Mouse (Mus musculus): ENCODE data around the gene Egr4. TPM values are rescaled to one million over a fixed set of nuclear protein-coding genes. Genes with fewer than 3 reads are reported as not detected.

The Egr4 gene
- polyA plus RNA-seq, 1 experiment from 2014 or later: not detected

DNA sequence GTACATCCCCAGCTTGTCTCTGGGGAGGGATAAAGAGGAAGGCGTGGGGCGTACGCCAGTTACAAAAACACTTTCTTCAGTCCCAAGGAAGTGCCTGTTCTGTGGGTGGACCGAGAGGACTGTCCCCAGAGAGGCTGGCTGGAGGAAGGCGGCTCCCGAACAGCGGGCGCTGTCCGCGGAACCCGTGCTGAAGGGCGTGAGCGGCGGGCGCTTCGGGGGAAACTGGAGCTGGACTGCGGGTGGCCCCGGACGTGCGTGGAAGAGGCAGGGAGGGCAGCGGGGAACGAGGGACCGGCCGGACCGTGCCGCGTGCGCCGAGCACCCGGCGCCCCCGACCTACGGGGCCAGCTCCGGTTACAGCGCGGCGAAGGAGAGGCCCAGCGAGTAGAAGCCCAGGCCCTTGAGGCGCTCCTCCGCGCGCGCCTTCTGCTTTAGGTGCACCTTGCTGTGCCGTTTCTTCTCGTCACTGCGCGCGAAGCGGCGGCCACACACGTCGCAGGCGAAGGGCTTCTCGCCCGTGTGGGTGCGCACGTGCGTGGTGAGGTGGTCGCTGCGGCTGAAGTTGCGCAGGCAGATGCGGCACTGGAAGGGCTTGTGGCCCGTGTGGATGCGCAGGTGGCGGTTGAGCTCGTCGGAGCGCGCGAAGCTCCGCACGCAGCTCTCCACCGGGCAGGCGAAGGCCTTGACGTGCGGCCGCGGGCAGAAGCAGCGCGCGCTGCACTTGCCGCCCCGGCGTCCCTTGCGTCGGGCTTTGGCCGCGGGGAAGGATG is 1.9 kb downstream of the Egr4 start:
- peak; percentile 46 for ATAC-seq (replicated peaks; ENCODE audit: low FRiP score)
- H3K4me1 ChIP-seq: peaks cover 28% of the 10 kb centered on the region
- no peaks in the 10 kb centered on the region for H3K9me3 ChIP-seq (replicated peaks)
- peak overlapping the region; percentile 46 for H3K4me3 ChIP-seq (replicated peaks)
- H3K27ac ChIP-seq: no peak overlapping the region
- under 1% methylated on average over 83 of the region's 88 CpGs for WGBS
- H3K27me3 ChIP-seq: peaks cover 91% of the 10 kb centered on the region
- H3K36me3 ChIP-seq: no peaks in the 10 kb centered on the region
- H3K9ac ChIP-seq: no peak overlapping the region
- H3K4me2 ChIP-seq: peak overlapping the region; percentile 81

GRCm38 (mm10) chr6:85510476-85510875 is 2.9 kb downstream of the Egr4 start:
- no peak overlapping the region for H3K9ac ChIP-seq
- H3K9me3 ChIP-seq (replicated peaks): no peaks in the 10 kb centered on the region
- WGBS: 2% methylated on average over 6 of the region's 6 CpGs
- no peak overlapping the region for H3K27ac ChIP-seq
- H3K4me1 ChIP-seq: peaks cover 28% of the 10 kb centered on the region
- no peak overlapping the region for H3K4me3 ChIP-seq (replicated peaks)
- no peaks in the 10 kb centered on the region for H3K36me3 ChIP-seq
- no peak for ATAC-seq (replicated peaks; ENCODE audit: low FRiP score)
- no peak overlapping the region for H3K4me2 ChIP-seq
- peaks cover 91% of the 10 kb centered on the region for H3K27me3 ChIP-seq

DNA sequence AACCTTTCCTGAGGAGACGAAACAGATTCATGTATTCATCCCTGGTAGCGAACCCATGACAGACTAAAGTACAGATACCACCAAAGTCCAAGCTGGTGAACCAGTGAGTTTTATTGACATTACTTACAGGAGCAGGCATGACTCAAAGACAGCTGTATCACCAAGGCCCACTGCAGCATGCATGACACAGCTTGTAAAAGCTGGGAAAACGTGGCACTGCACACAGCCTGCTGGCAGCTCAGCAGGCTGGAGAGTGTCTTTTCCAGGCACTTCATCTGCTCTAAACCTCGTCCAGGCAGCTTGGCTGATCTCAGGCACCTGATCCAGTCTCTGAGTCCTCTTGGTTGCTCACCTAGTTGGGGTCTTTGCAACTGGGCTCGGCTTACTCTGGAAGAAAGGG is 4.8 kb downstream of the Egr4 start:
- 53% methylated on average over 5 of the region's 5 CpGs for WGBS
- ATAC-seq (replicated peaks; ENCODE audit: low FRiP score): no peak
- H3K9me3 ChIP-seq (replicated peaks): no peaks in the 10 kb centered on the region
- H3K27ac ChIP-seq: no peak overlapping the region
- no peaks in the 10 kb centered on the region for H3K36me3 ChIP-seq
- H3K9ac ChIP-seq: no peak overlapping the region
- no peak overlapping the region for H3K4me2 ChIP-seq
- H3K27me3 ChIP-seq: peaks cover 91% of the 10 kb centered on the region
- H3K4me1 ChIP-seq: peaks cover 26% of the 10 kb centered on the region
- H3K4me3 ChIP-seq (replicated peaks): no peak overlapping the region

- WGBS: 85% methylated on average over 2 of the region's 2 CpGs
- H3K36me3 ChIP-seq: no peaks in the 10 kb centered on the region
- H3K4me2 ChIP-seq: no peak overlapping the region
- H3K9me3 ChIP-seq (replicated peaks): no peaks in the 10 kb centered on the region
- no peak for ATAC-seq (replicated peaks; ENCODE audit: low FRiP score)
- no peak overlapping the region for H3K9ac ChIP-seq
- H3K4me3 ChIP-seq (replicated peaks): no peak overlapping the region
- H3K4me1 ChIP-seq: peaks cover 16% of the 10 kb centered on the region
- peaks cover 88% of the 10 kb centered on the region for H3K27me3 ChIP-seq
- H3K27ac ChIP-seq: no peak overlapping the region
Measured at GRCm38 (mm10) chr6:85504908-85505307, 8.5 kb downstream of the Egr4 start.

DNA sequence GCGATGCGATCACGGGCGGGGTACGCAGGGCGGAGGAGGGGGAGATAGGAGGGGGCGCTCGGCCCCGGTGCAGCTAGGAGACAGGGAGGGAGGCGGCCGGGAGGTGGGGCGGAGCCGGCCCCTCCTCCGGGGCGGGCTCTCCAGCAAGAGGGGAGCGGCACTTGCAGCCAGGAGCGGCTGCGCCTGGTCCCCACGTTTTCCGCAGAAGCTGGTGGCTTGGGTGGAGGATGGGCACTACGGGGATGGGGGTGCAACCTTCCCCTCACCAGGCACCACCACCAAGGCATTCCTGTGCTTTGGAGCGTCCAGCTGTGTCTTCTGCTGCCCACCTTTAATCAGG is 10.5 kb downstream of the Egr4 start, which contains the start of gene Fbxo41:
Gene Fbxo41, minus strand, starts transcription at position 84 of the 340 bp plus-strand sequence.
- WGBS: under 1% methylated on average over 20 of the region's 22 CpGs
- peaks cover 16% of the 10 kb centered on the region for H3K4me1 ChIP-seq
- H3K9me3 ChIP-seq (replicated peaks): no peaks in the 10 kb centered on the region
- peak; percentile 76 for ATAC-seq (replicated peaks; ENCODE audit: low FRiP score)
- H3K27ac ChIP-seq: no peak within 1 kb of the TSS
- no peaks in the 10 kb centered on the region for H3K36me3 ChIP-seq
- peaks cover 68% of the 10 kb centered on the region for H3K27me3 ChIP-seq
- H3K4me2 ChIP-seq: peak within 1 kb of the TSS; percentile 94
- peak within 1 kb of the TSS; percentile 70 for H3K4me3 ChIP-seq (replicated peaks)
- peak within 1 kb of the TSS; percentile 53 for H3K9ac ChIP-seq

GRCm38 (mm10) chr6:85502103-85502910 is 11.1 kb downstream of the Egr4 start:
- H3K36me3 ChIP-seq: no peaks in the 10 kb centered on the region
- peaks cover 65% of the 10 kb centered on the region for H3K27me3 ChIP-seq
- peaks cover 16% of the 10 kb centered on the region for H3K4me1 ChIP-seq
- peak overlapping the region; percentile 53 for H3K9ac ChIP-seq
- under 1% methylated on average over 37 of the region's 37 CpGs for WGBS
- H3K4me2 ChIP-seq: peak overlapping the region; percentile 94
- H3K27ac ChIP-seq: no peak overlapping the region
- H3K4me3 ChIP-seq (replicated peaks): peak overlapping the region; percentile 70
- no peaks in the 10 kb centered on the region for H3K9me3 ChIP-seq (replicated peaks)
- ATAC-seq (replicated peaks; ENCODE audit: low FRiP score): peak; percentile 65

DNA sequence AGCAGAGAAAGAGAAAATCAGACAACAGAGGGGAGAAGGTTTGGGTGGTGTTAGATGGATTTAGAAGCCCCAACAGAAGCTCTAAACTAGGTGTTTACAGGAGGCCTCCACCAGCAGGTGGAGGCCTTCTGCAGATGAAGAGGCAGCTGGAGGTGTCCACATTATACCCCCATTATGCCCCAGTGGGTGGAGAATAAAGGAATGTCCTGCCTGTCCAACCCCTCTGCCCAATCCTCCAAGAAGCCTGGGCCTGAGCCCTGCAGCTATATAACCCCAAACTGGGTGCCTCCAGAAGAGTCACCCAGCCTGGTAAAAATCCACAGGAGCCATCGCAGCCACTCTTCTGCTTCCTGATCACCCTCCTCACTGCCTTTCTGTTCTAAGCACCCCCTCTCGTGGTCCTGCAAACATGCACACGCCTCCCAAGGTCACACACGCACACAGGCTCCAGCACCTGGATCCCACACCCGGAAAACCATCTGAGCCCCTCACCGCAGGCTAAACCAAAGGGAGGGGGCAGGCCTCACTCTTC is 11.8 kb downstream of the Egr4 start:
- Histone ChIP-seq H3K36me3 (no peaks in the 10 kb centered on the region), H3K4me1 (peaks cover 16% of the 10 kb centered on the region), H3K9ac (no peak overlapping the region), H3K4me2 (peak overlapping the region; percentile 94), H3K27me3 (peaks cover 62% of the 10 kb centered on the region), H3K27ac (no peak overlapping the region), H3K9me3 (replicated peaks) (no peaks in the 10 kb centered on the region), H3K4me3 (replicated peaks) (peak overlapping the region; percentile 70)
- 13% methylated on average over 6 of the region's 6 CpGs for WGBS
- ATAC-seq (replicated peaks; ENCODE audit: low FRiP score): peak; percentile 24; the same call in 1 of the 2 replicates

GRCm38 (mm10) chr6:85500416-85500815 is 13.0 kb downstream of the Egr4 start:
- Histone ChIP-seq H3K27ac (no peak overlapping the region), H3K36me3 (no peaks in the 10 kb centered on the region), H3K9ac (no peak overlapping the region), H3K27me3 (peaks cover 51% of the 10 kb centered on the region), H3K4me2 (no peak overlapping the region), H3K4me3 (replicated peaks) (no peak overlapping the region), H3K9me3 (replicated peaks) (no peaks in the 10 kb centered on the region), H3K4me1 (peaks cover 16% of the 10 kb centered on the region)
- 45% methylated on average over 1 of the region's 1 CpGs for WGBS
- ATAC-seq (replicated peaks; ENCODE audit: low FRiP score): no peak

GRCm38 (mm10) chr6:85498147-85498546 is 15.2 kb downstream of the Egr4 start:
- Histone ChIP-seq H3K9ac (no peak overlapping the region), H3K27ac (no peak overlapping the region), H3K9me3 (replicated peaks) (no peaks in the 10 kb centered on the region), H3K4me1 (peaks cover 15% of the 10 kb centered on the region), H3K27me3 (peaks cover 29% of the 10 kb centered on the region), H3K36me3 (no peaks in the 10 kb centered on the region), H3K4me3 (replicated peaks) (no peak overlapping the region), H3K4me2 (no peak overlapping the region)
- no peak for ATAC-seq (replicated peaks; ENCODE audit: low FRiP score)
- WGBS: 60% methylated on average over 9 of the region's 9 CpGs

DNA sequence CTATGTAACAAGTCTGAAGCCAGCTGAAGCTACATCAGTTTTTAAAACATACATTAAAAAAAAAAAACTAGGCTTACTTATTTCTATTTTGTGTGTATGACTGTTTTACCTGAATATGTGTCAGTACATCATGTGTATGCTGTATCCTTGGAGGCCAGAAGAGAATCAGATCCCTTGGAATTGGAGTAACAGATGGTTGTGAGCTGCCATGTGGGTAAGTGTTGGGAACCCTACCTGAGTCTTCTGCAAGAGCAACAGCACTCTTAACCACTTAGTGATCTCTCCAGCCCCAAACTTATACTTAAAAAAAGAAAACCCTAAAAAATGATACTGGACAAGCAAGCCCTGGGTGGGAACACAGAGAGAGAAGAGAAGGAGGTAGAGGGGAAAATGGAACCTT is 16.4 kb downstream of the Egr4 start:
- Histone ChIP-seq H3K9me3 (replicated peaks) (no peaks in the 10 kb centered on the region), H3K27me3 (peaks cover 17% of the 10 kb centered on the region), H3K4me2 (no peak overlapping the region), H3K4me3 (replicated peaks) (no peak overlapping the region), H3K36me3 (no peaks in the 10 kb centered on the region), H3K9ac (no peak overlapping the region), H3K27ac (no peak overlapping the region), H3K4me1 (peaks cover 3% of the 10 kb centered on the region)
- no peak for ATAC-seq (replicated peaks; ENCODE audit: low FRiP score)

DNA sequence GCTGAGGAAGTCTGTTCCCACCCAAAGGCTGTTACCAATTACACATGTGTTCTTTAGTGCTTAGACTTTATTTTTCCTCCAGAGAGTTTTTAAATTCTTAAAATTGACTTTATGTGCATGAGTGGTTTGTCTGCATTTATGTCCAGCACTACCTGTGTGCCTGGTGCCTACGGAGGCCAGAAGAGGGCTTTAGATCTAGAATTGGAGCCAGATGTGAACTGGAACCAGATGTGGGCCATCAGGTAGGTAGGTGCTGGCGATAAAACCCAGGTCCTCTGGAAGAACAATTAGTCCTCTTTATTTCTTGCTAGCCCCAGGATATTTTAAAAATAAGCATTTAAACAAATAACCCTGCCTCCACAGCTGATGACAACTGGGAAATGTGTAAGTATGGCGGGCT is 21.8 kb downstream of the Egr4 start:
- WGBS: 90% methylated on average over 3 of the region's 3 CpGs
- Histone ChIP-seq H3K4me2 (no peak overlapping the region), H3K9ac (no peak overlapping the region), H3K36me3 (no peaks in the 10 kb centered on the region), H3K4me1 (peaks cover 7% of the 10 kb centered on the region; the same call in 1 of the 2 replicates), H3K4me3 (replicated peaks) (no peak overlapping the region), H3K27ac (no peak overlapping the region), H3K9me3 (replicated peaks) (no peaks in the 10 kb centered on the region), H3K27me3 (peaks cover 5% of the 10 kb centered on the region)
- ATAC-seq (replicated peaks; ENCODE audit: low FRiP score): no peak

- no peaks in the 10 kb centered on the region for H3K9me3 ChIP-seq (replicated peaks)
- H3K36me3 ChIP-seq: no peaks in the 10 kb centered on the region
- no peak overlapping the region for H3K4me3 ChIP-seq (replicated peaks)
- no peak overlapping the region for H3K4me2 ChIP-seq
- peaks cover 18% of the 10 kb centered on the region for H3K27me3 ChIP-seq
- no peak overlapping the region for H3K9ac ChIP-seq
- 87% methylated on average over 4 of the region's 4 CpGs for WGBS
- H3K27ac ChIP-seq: no peak overlapping the region
- H3K4me1 ChIP-seq: peaks cover 7% of the 10 kb centered on the region; the same call in 1 of the 2 replicates
- ATAC-seq (replicated peaks; ENCODE audit: low FRiP score): no peak
Measured at GRCm38 (mm10) chr6:85490252-85490651, 23.1 kb downstream of the Egr4 start.
